Mouse (Mus musculus): Measurements from ENCODE around the gene Npepl1. TPM values are rescaled to one million over a fixed set of nuclear protein-coding genes. Genes with fewer than 3 reads are reported as not detected.

Gene Npepl1
- 43.2 and 44.1 TPM in 2 replicates for polyA plus RNA-seq (2014; fragmentation: Nextera tagmentation; extraction: Ambion mirVana)

GRCm38 (mm10) chr2:174109991-174110782, at the start of gene Npepl1:
Gene Npepl1, plus strand, starts transcription at chr2:174110349.
- H3K9ac ChIP-seq (ENCODE audit: low read length) = peak within 1 kb of the TSS; percentile 83
- no peaks in the 10 kb centered on the region for H3K36me3 ChIP-seq (ENCODE audit: control insufficient read depth, insufficient read depth, low read length)
- H3K9me3 ChIP-seq (ENCODE audit: control insufficient read depth, low read length) = no peaks in the 10 kb centered on the region
- DNase-seq (ENCODE audit: low spot score) = peak; percentile 59
- H3K4me2 ChIP-seq (ENCODE audit: low read depth) = peak within 1 kb of the TSS; percentile 85
- H3K4me1 ChIP-seq (ENCODE audit: control insufficient read depth, insufficient read depth, low read length) = peaks cover 20% of the 10 kb centered on the region
- H3K27ac ChIP-seq (ENCODE audit: low read depth, low read length) = peak within 1 kb of the TSS; percentile 87
- peak within 1 kb of the TSS; percentile 45 for H3K4me3 ChIP-seq (ENCODE audit: low read depth, low read length)
- WGBS = 3% methylated on average over 58 of the region's 90 CpGs
- ATAC-seq (ENCODE audit: insufficient read depth, low FRiP score, low TSS enrichment) = peak; percentile 73
- no peaks in the 10 kb centered on the region for H3K27me3 ChIP-seq (ENCODE audit: control insufficient read depth, insufficient read depth, low read length)

GRCm38 (mm10) chr2:174061219-174061618, 48.9 kb upstream of the Npepl1 start:
- Histone ChIP-seq H3K27me3 (ENCODE audit: control insufficient read depth, insufficient read depth, low read length) (no peaks in the 10 kb centered on the region), H3K9me3 (ENCODE audit: control insufficient read depth, low read length) (no peaks in the 10 kb centered on the region), H3K4me3 (ENCODE audit: low read depth, low read length) (no peak overlapping the region), H3K27ac (ENCODE audit: low read depth, low read length) (no peak overlapping the region), H3K36me3 (ENCODE audit: control insufficient read depth, insufficient read depth, low read length) (no peaks in the 10 kb centered on the region), H3K4me1 (ENCODE audit: control insufficient read depth, insufficient read depth, low read length) (no peaks in the 10 kb centered on the region), H3K4me2 (ENCODE audit: low read depth) (no peak overlapping the region), H3K9ac (ENCODE audit: low read length) (no peak overlapping the region)
- DNase-seq (ENCODE audit: low spot score) (peak; percentile 9), ATAC-seq (ENCODE audit: insufficient read depth, low FRiP score, low TSS enrichment) (0 out of 2 replicates have a peak, but pooled peaks have one; percentile 9)
- 47% methylated on average over 2 of the region's 2 CpGs for WGBS

GRCm38 (mm10) chr2:174063074-174063473, 47.1 kb upstream of the Npepl1 start:
- Histone ChIP-seq H3K4me1 (ENCODE audit: control insufficient read depth, insufficient read depth, low read length) (no peaks in the 10 kb centered on the region), H3K9me3 (ENCODE audit: control insufficient read depth, low read length) (no peaks in the 10 kb centered on the region), H3K27ac (ENCODE audit: low read depth, low read length) (no peak overlapping the region), H3K4me2 (ENCODE audit: low read depth) (no peak overlapping the region), H3K36me3 (ENCODE audit: control insufficient read depth, insufficient read depth, low read length) (no peaks in the 10 kb centered on the region), H3K9ac (ENCODE audit: low read length) (no peak overlapping the region), H3K27me3 (ENCODE audit: control insufficient read depth, insufficient read depth, low read length) (no peaks in the 10 kb centered on the region), H3K4me3 (ENCODE audit: low read depth, low read length) (no peak overlapping the region)
- DNase-seq (ENCODE audit: low spot score) (no peak), ATAC-seq (ENCODE audit: insufficient read depth, low FRiP score, low TSS enrichment) (no peak)
- WGBS = 76% methylated on average over 6 of the region's 6 CpGs

- 60% methylated on average over 9 of the region's 9 CpGs for WGBS
- Histone ChIP-seq H3K9me3 (ENCODE audit: control insufficient read depth, low read length) (no peaks in the 10 kb centered on the region), H3K4me3 (ENCODE audit: low read depth, low read length) (no peak overlapping the region), H3K9ac (ENCODE audit: low read length) (no peak overlapping the region), H3K36me3 (ENCODE audit: control insufficient read depth, insufficient read depth, low read length) (no peaks in the 10 kb centered on the region), H3K27me3 (ENCODE audit: control insufficient read depth, insufficient read depth, low read length) (no peaks in the 10 kb centered on the region), H3K27ac (ENCODE audit: low read depth, low read length) (no peak overlapping the region), H3K4me1 (ENCODE audit: control insufficient read depth, insufficient read depth, low read length) (no peaks in the 10 kb centered on the region), H3K4me2 (ENCODE audit: low read depth) (no peak overlapping the region)
- DNase-seq (ENCODE audit: low spot score) = peak; percentile 43
- no peak for ATAC-seq (ENCODE audit: insufficient read depth, low FRiP score, low TSS enrichment)
Observed at GRCm38 (mm10) chr2:174063527-174064211, 46.5 kb upstream of the Npepl1 start.

- ATAC-seq (ENCODE audit: insufficient read depth, low FRiP score, low TSS enrichment) (no peak), DNase-seq (ENCODE audit: low spot score) (no peak)
- Histone ChIP-seq H3K9ac (ENCODE audit: low read length) (no peak overlapping the region), H3K4me2 (ENCODE audit: low read depth) (no peak overlapping the region), H3K4me1 (ENCODE audit: control insufficient read depth, insufficient read depth, low read length) (peaks cover 3% of the 10 kb centered on the region; the same call in 1 of the 2 replicates), H3K27ac (ENCODE audit: low read depth, low read length) (no peak overlapping the region), H3K9me3 (ENCODE audit: control insufficient read depth, low read length) (no peaks in the 10 kb centered on the region), H3K27me3 (ENCODE audit: control insufficient read depth, insufficient read depth, low read length) (no peaks in the 10 kb centered on the region), H3K36me3 (ENCODE audit: control insufficient read depth, insufficient read depth, low read length) (no peaks in the 10 kb centered on the region), H3K4me3 (ENCODE audit: low read depth, low read length) (no peak overlapping the region)
- 81% methylated on average over 6 of the region's 6 CpGs for WGBS
Observed at GRCm38 (mm10) chr2:174067793-174068419, 42.2 kb upstream of the Npepl1 start.

- DNase-seq (ENCODE audit: low spot score) (no peak), ATAC-seq (ENCODE audit: insufficient read depth, low FRiP score, low TSS enrichment) (no peak)
- peaks cover 4% of the 10 kb centered on the region; the same call in 1 of the 2 replicates for H3K4me1 ChIP-seq (ENCODE audit: control insufficient read depth, insufficient read depth, low read length)
- H3K9me3 ChIP-seq (ENCODE audit: control insufficient read depth, low read length) = no peaks in the 10 kb centered on the region
- H3K27me3 ChIP-seq (ENCODE audit: control insufficient read depth, insufficient read depth, low read length) = no peaks in the 10 kb centered on the region
- no peak overlapping the region for H3K4me2 ChIP-seq (ENCODE audit: low read depth)
- H3K4me3 ChIP-seq (ENCODE audit: low read depth, low read length) = no peak overlapping the region
- H3K36me3 ChIP-seq (ENCODE audit: control insufficient read depth, insufficient read depth, low read length) = no peaks in the 10 kb centered on the region
- no peak overlapping the region for H3K27ac ChIP-seq (ENCODE audit: low read depth, low read length)
- H3K9ac ChIP-seq (ENCODE audit: low read length) = no peak overlapping the region
- 89% methylated on average over 3 of the region's 3 CpGs for WGBS
Observed at GRCm38 (mm10) chr2:174069532-174070049, 40.6 kb upstream of the Npepl1 start.

GRCm38 (mm10) chr2:174071406-174071805, 38.7 kb upstream of the Npepl1 start:
- no peak for DNase-seq (ENCODE audit: low spot score)
- H3K4me3 ChIP-seq (ENCODE audit: low read depth, low read length) = no peak overlapping the region
- no peak overlapping the region for H3K27ac ChIP-seq (ENCODE audit: low read depth, low read length)
- no peaks in the 10 kb centered on the region for H3K9me3 ChIP-seq (ENCODE audit: control insufficient read depth, low read length)
- no peak overlapping the region for H3K4me2 ChIP-seq (ENCODE audit: low read depth)
- no peaks in the 10 kb centered on the region for H3K27me3 ChIP-seq (ENCODE audit: control insufficient read depth, insufficient read depth, low read length)
- no peak for ATAC-seq (ENCODE audit: insufficient read depth, low FRiP score, low TSS enrichment)
- peaks cover 11% of the 10 kb centered on the region for H3K4me1 ChIP-seq (ENCODE audit: control insufficient read depth, insufficient read depth, low read length)
- H3K36me3 ChIP-seq (ENCODE audit: control insufficient read depth, insufficient read depth, low read length) = no peaks in the 10 kb centered on the region
- H3K9ac ChIP-seq (ENCODE audit: low read length) = no peak overlapping the region
- WGBS = 90% methylated on average over 5 of the region's 5 CpGs

GRCm38 (mm10) chr2:174073156-174073790, 36.9 kb upstream of the Npepl1 start:
- ATAC-seq (ENCODE audit: insufficient read depth, low FRiP score, low TSS enrichment) = no peak
- H3K9ac ChIP-seq (ENCODE audit: low read length) = no peak overlapping the region
- peaks cover 16% of the 10 kb centered on the region for H3K4me1 ChIP-seq (ENCODE audit: control insufficient read depth, insufficient read depth, low read length)
- WGBS = 77% methylated on average over 5 of the region's 5 CpGs
- no peak for DNase-seq (ENCODE audit: low spot score)
- H3K36me3 ChIP-seq (ENCODE audit: control insufficient read depth, insufficient read depth, low read length) = no peaks in the 10 kb centered on the region
- no peak overlapping the region for H3K4me2 ChIP-seq (ENCODE audit: low read depth)
- no peak overlapping the region for H3K4me3 ChIP-seq (ENCODE audit: low read depth, low read length)
- no peaks in the 10 kb centered on the region for H3K9me3 ChIP-seq (ENCODE audit: control insufficient read depth, low read length)
- H3K27ac ChIP-seq (ENCODE audit: low read depth, low read length) = peak overlapping the region; percentile 30
- H3K27me3 ChIP-seq (ENCODE audit: control insufficient read depth, insufficient read depth, low read length) = no peaks in the 10 kb centered on the region
